Mouse (Mus musculus): ENCODE data around the gene Vkorc1. TPM values are rescaled to one million over a fixed set of nuclear protein-coding genes. Genes with fewer than 3 reads are reported as not detected.

Gene Vkorc1
- total RNA-seq, 2 experiments from 2014 or later: 33.8 to 34.3 TPM

GRCm38 (mm10) chr7:127880431-127880830, 15.0 kb downstream of the Vkorc1 start:
- DNase-seq: no peak
- intact Hi-C loops (cut with DNase I): no loop called here

GRCm38 (mm10) chr7:127879301-127879700, 16.1 kb downstream of the Vkorc1 start:
- intact Hi-C loops (cut with DNase I): loop anchor here (5.0 kb wide), 1 partner anchor 77 kb away; the partner anchor contains the start of gene Hsd3b7
- DNase-seq: no peak

- intact Hi-C loops (cut with DNase I): loop anchor here (5.0 kb wide), 1 partner anchor 74 kb away; the partner anchor contains the start of gene Hsd3b7
- DNase-seq: peak; percentile 93 to 96
Observed at GRCm38 (mm10) chr7:127876467-127877348, 18.7 kb downstream of the Vkorc1 start, which contains the start of gene Zfp668. Zfp668 (minus strand) TSS chr7:127876828.

GRCm38 (mm10) chr7:127876041-127876466, 19.4 kb downstream of the Vkorc1 start, which contains the start of gene Zfp646:
Zfp646 (plus strand) TSS chr7:127876221.
- intact Hi-C loops (cut with DNase I): loop anchor here (5.0 kb wide), 1 partner anchor 74 kb away; the partner anchor contains the start of gene Hsd3b7
- peak; percentile 84 to 85 for DNase-seq

- intact Hi-C loops (cut with DNase I): loop anchor here (2.0 to 5.0 kb wide), 2 partner anchors 33 to 73 kb away; partner anchors contain the start of gene Hsd3b7
- peak; percentile 96 for DNase-seq
Observed at GRCm38 (mm10) chr7:127875627-127876001, 19.8 kb downstream of the Vkorc1 start.

- no peak for DNase-seq
- intact Hi-C loops (cut with DNase I): loop anchor here (2.0 to 5.0 kb wide), 2 partner anchors 32 to 73 kb away; partner anchors contain the start of gene Hsd3b7
Observed at GRCm38 (mm10) chr7:127874812-127875626, 20.4 kb downstream of the Vkorc1 start.

GRCm38 (mm10) chr7:127870136-127870821, 25.1 kb downstream of the Vkorc1 start:
- intact Hi-C loops (cut with DNase I): no loop called here
- DNase-seq: no peak

- intact Hi-C loops (cut with DNase I): no loop called here
- DNase-seq: peak; percentile 74 to 75
Observed at GRCm38 (mm10) chr7:127869149-127869810, 26.1 kb downstream of the Vkorc1 start.

- no peak for DNase-seq
- intact Hi-C loops (cut with DNase I): no loop called here
Observed at GRCm38 (mm10) chr7:127867641-127868040, 27.8 kb downstream of the Vkorc1 start.

- no peak for DNase-seq
- intact Hi-C loops (cut with DNase I): no loop called here
Observed at GRCm38 (mm10) chr7:127866434-127866833, 29.0 kb downstream of the Vkorc1 start.

GRCm38 (mm10) chr7:127858258-127858657, 37.2 kb downstream of the Vkorc1 start:
- no peak for DNase-seq
- intact Hi-C loops (cut with DNase I): no loop called here

GRCm38 (mm10) chr7:127850906-127851305, 44.5 kb downstream of the Vkorc1 start:
- no peak for DNase-seq
- intact Hi-C loops (cut with DNase I): no loop called here

GRCm38 (mm10) chr7:127849973-127850875, 45.2 kb downstream of the Vkorc1 start:
- intact Hi-C loops (cut with DNase I): no loop called here
- DNase-seq: peak in 1 of 2 experiments; percentile 10

Other genes with a start within 250 kb of the Vkorc1 start
- 10 to 100 TPM; 60.5 to 62.9 TPM for gene Bcl7c, start 186.7 kb downstream of the Vkorc1 start, total RNA-seq (2021)
- 1 to 10 TPM; 4.6 to 7.5 TPM for gene Ctf1, start 182.9 kb downstream of the Vkorc1 start, total RNA-seq (2021)
- gene Ctf2, start 163.5 kb downstream of the Vkorc1 start, total RNA-seq (2021): not detected
- 1 to 10 TPM; 5.6 to 6.2 TPM for gene Fbxl19, start 151.1 kb downstream of the Vkorc1 start, total RNA-seq (2021)
- 10 to 100 TPM; 18.0 to 20.9 TPM for gene Orai3, start 125.8 kb downstream of the Vkorc1 start, total RNA-seq (2021)
- gene Setd1a, start 118.9 kb downstream of the Vkorc1 start, total RNA-seq (2021): 10 to 100 TPM; 26.1 to 29.9 TPM
- gene Gm49388, start 110.0 kb downstream of the Vkorc1 start, total RNA-seq (2021): 1 to 10 TPM; 2.7 to 3.1 TPM
- 10 to 100 TPM; 15.9 to 16.1 TPM for gene Hsd3b7, start 95.0 kb downstream of the Vkorc1 start, total RNA-seq (2021)
- gene Stx4a, start 71.3 kb downstream of the Vkorc1 start, total RNA-seq (2021): 10 to 100 TPM; 69.2 to 72.5 TPM
- gene Stx1b, start 71.1 kb downstream of the Vkorc1 start, total RNA-seq (2021): 1 to 10 TPM in 1 of 2 experiments, under 1 TPM in 1; 0.89 to 1.7 TPM
- gene Zfp646, start 19.4 kb downstream of the Vkorc1 start, total RNA-seq (2021): 10 to 100 TPM; 23.3 to 23.9 TPM
- 1 to 10 TPM; 5.8 to 8.0 TPM for gene Zfp668, start 18.8 kb downstream of the Vkorc1 start, total RNA-seq (2021)
- 1 to 10 TPM in 1 of 2 experiments, under 1 TPM in 1; 0.60 to 1.1 TPM for gene Prss53, start 4.6 kb downstream of the Vkorc1 start, total RNA-seq (2021)
- not detected for gene Gm21974, start 163 bp downstream of the Vkorc1 start, total RNA-seq (2021)
- gene Bckdk, start 8.5 kb upstream of the Vkorc1 start, total RNA-seq (2021): 10 to 100 TPM; 96.6 to 98.5 TPM
- gene Kat8, start 16.9 kb upstream of the Vkorc1 start, total RNA-seq (2021): 10 to 100 TPM; 12.7 to 14.6 TPM
- not detected for gene Prss8, start 34.5 kb upstream of the Vkorc1 start, total RNA-seq (2021)
- gene Prss36, start 51.1 kb upstream of the Vkorc1 start, total RNA-seq (2021): 1 to 10 TPM; 5.0 to 6.6 TPM
- gene Fus, start 71.8 kb upstream of the Vkorc1 start, total RNA-seq (2021): 100 to 1,000 TPM; 297 to 307 TPM
- 10 to 100 TPM; 14.2 to 21.0 TPM for gene Pycard, start 98.2 kb upstream of the Vkorc1 start, total RNA-seq (2021)
- gene Trim72, start 108.3 kb upstream of the Vkorc1 start, total RNA-seq (2021): 100 to 1,000 TPM; 144 to 159 TPM
- 1 to 10 TPM; 2.5 to 3.9 TPM for gene Itgam, start 167.0 kb upstream of the Vkorc1 start, total RNA-seq (2021)
- not detected for gene Gm49368, start 167.1 kb upstream of the Vkorc1 start, total RNA-seq (2021)
- under 1 TPM; 0.12 to 0.22 TPM for gene Itgax, start 233.9 kb upstream of the Vkorc1 start, total RNA-seq (2021)

All from heart, postnatal 10 days (tissue).